Comparison of ENCODE assay signal across 24 mouse cellular contexts in genomic region chr4:48022966-48023365, GRCm38 (mm10). TPM values are rescaled to one million over a fixed set of nuclear protein-coding genes. Genes with fewer than 3 reads are reported as not detected.
DNase-seq lines count a peak whose midpoint lies in the region; ATAC-seq lines count a peak whose summit lies in the region.
"Had no signal": no experiment of that assay in that cellular context is flagged by ENCODE, and none has a peak within 500 bp of the region (broad histone marks: within the 10 kb centered on the region; RNA-seq: fewer than 3 reads in every experiment).

No protein-coding gene starts in this region.

- no peak overlapping the region for H3K4me2 ChIP-seq in kidney, embryonic 15.5 days
- H3K4me2 ChIP-seq in intestine, embryonic 15.5 days (replicated peaks), result no peak overlapping the region
- no peak overlapping the region for H3K4me2 ChIP-seq in intestine, embryonic 16.5 days (ENCODE audit: low read depth, low read length)
- H3K4me2 ChIP-seq: embryonic facial prominence, embryonic 15.5 days; heart, embryonic 11.5 days; hindbrain, embryonic 12.5 days; hindbrain, embryonic 15.5 days had no signal

- H3K4me1 ChIP-seq in kidney, embryonic 15.5 days, result no peaks in the 10 kb centered on the region
- H3K4me1 ChIP-seq in intestine, embryonic 15.5 days (replicated peaks), result no peaks in the 10 kb centered on the region
- no peaks in the 10 kb centered on the region for H3K4me1 ChIP-seq in intestine, embryonic 16.5 days (ENCODE audit: control insufficient read depth, insufficient read depth, low read length)
- H3K4me1 ChIP-seq: embryonic facial prominence, embryonic 15.5 days; hindbrain, embryonic 12.5 days; hindbrain, embryonic 15.5 days had no signal

- H3K9me3 ChIP-seq in kidney, embryonic 15.5 days (replicated peaks), result no peaks in the 10 kb centered on the region
- no peaks in the 10 kb centered on the region for H3K9me3 ChIP-seq in intestine, embryonic 15.5 days
- H3K9me3 ChIP-seq in intestine, embryonic 16.5 days (ENCODE audit: control insufficient read depth, low read length), result no peaks in the 10 kb centered on the region
- H3K9me3 ChIP-seq: embryonic facial prominence, embryonic 15.5 days; hindbrain, embryonic 12.5 days; hindbrain, embryonic 15.5 days had no signal

- WGBS in kidney, embryonic 15.5 days, result 77% methylated on average over 3 of the region's 3 CpGs
- WGBS in intestine, embryonic 15.5 days, result 43% methylated on average over 3 of the region's 3 CpGs
- WGBS in intestine, embryonic 16.5 days, result 57% methylated on average over 3 of the region's 3 CpGs

- H3K27ac ChIP-seq in kidney, embryonic 15.5 days, result no peak overlapping the region
- no peak overlapping the region for H3K27ac ChIP-seq in intestine, embryonic 15.5 days
- no peak overlapping the region for H3K27ac ChIP-seq in intestine, embryonic 16.5 days (ENCODE audit: low read length)
- H3K27ac ChIP-seq: embryonic facial prominence, embryonic 15.5 days; hindbrain, embryonic 12.5 days; hindbrain, embryonic 15.5 days had no signal

- no peaks in the 10 kb centered on the region for H3K36me3 ChIP-seq in kidney, embryonic 15.5 days
- no peaks in the 10 kb centered on the region for H3K36me3 ChIP-seq in intestine, embryonic 15.5 days
- no peaks in the 10 kb centered on the region for H3K36me3 ChIP-seq in intestine, embryonic 16.5 days (ENCODE audit: control insufficient read depth, insufficient read depth, low read length)
- H3K36me3 ChIP-seq: embryonic facial prominence, embryonic 15.5 days; hindbrain, embryonic 12.5 days; hindbrain, embryonic 15.5 days had no signal

- H3K4me3 ChIP-seq in kidney, embryonic 15.5 days (replicated peaks), result no peak overlapping the region
- no peak overlapping the region for H3K4me3 ChIP-seq in intestine, embryonic 15.5 days (replicated peaks)
- H3K4me3 ChIP-seq in intestine, embryonic 16.5 days (ENCODE audit: low read length), result no peak overlapping the region
- H3K4me3 ChIP-seq: embryonic facial prominence, embryonic 15.5 days; hindbrain, embryonic 12.5 days; hindbrain, embryonic 15.5 days had no signal

- no peak for ATAC-seq in kidney, embryonic 15.5 days (replicated peaks; ENCODE audit: low FRiP score)
- ATAC-seq in intestine, embryonic 15.5 days, result peak; percentile 81
- ATAC-seq in intestine, embryonic 16.5 days, result peak; percentile 85
- ATAC-seq: CD4-positive, CD25-positive, alpha-beta regulatory T cell, adult 4 months; forebrain, embryonic 14.5 days; forebrain, postnatal 0 days had no signal

- H3K27me3 ChIP-seq in kidney, embryonic 15.5 days, result no peaks in the 10 kb centered on the region
- H3K27me3 ChIP-seq in intestine, embryonic 15.5 days (replicated peaks), result no peaks in the 10 kb centered on the region
- no peaks in the 10 kb centered on the region for H3K27me3 ChIP-seq in intestine, embryonic 16.5 days (replicated peaks; ENCODE audit: control insufficient read depth, insufficient read depth, low read length)
- H3K27me3 ChIP-seq: embryonic facial prominence, embryonic 15.5 days; hindbrain, embryonic 12.5 days; hindbrain, embryonic 15.5 days had no signal

- peak; percentile 48 for DNase-seq in kidney, adult 11 months
- DNase-seq in kidney, postnatal 10 days, result peak; percentile 11
- DNase-seq in kidney, adult 8-10 months, result no peak
- DNase-seq in frontal cortex, adult 2 months (ENCODE audit: extremely low spot score in 1 of 2, low spot score in 1 of 2), result no peak
- DNase-seq in layer of hippocampus, postnatal 14 days (ENCODE audit: low spot score in 2 of 2), result no peak
- DNase-seq: adrenal gland, adult 2 months; adrenal gland, postnatal 14 days; cerebellum, adult 11 months; cerebellum, adult 2 months; cerebellum, adult 9-11 months; cerebellum, postnatal 36 days; embryo, embryonic 11 days; forebrain, postnatal 0 days; gastrocnemius, postnatal 25 days had no signal

- H3K9ac ChIP-seq in kidney, embryonic 15.5 days, result no peak overlapping the region
- no peak overlapping the region for H3K9ac ChIP-seq in intestine, embryonic 15.5 days
- no peak overlapping the region for H3K9ac ChIP-seq in intestine, embryonic 16.5 days (ENCODE audit: low read depth, low read length)
- H3K9ac ChIP-seq: embryonic facial prominence, embryonic 15.5 days; forebrain, postnatal 0 days; hindbrain, embryonic 12.5 days; hindbrain, embryonic 15.5 days had no signal

RNA-seq across cellular contexts. Expression of gene Nr4a3, which starts 22.0 kb away (rescaled TPM):
- 0.12 and 0.13 TPM in 2 replicates for polyA plus RNA-seq in kidney, embryonic 15.5 days (2015; fragmentation: Nextera tagmentation; extraction: Ambion mirVana)
- polyA plus RNA-seq in intestine, embryonic 15.5 days (2015; fragmentation: Nextera tagmentation; extraction: Ambion mirVana), result 0.19 and 0.23 TPM in 2 replicates
- 0.06 and 0.16 TPM in 2 replicates for polyA plus RNA-seq in intestine, embryonic 16.5 days (2015; fragmentation: Nextera tagmentation; extraction: Ambion mirVana)
- polyA plus RNA-seq in frontal cortex, adult 2 months (2012; rRNA removed), result 6.5 and 10.0 TPM in 2 replicates
- total RNA-seq in layer of hippocampus, postnatal 14 days (2021), result 10 to 100 TPM; 90.2 to 95.4 TPM
- total RNA-seq: MEL had no signal

Comparison
In these comparisons a context has a peak if more than half of its experiments do, and no peak if none do; other contexts are left out.
1. DNase-seq: peak in kidney, adult 11 months (single experiment) and kidney, postnatal 10 days (single experiment); none in kidney, adult 8-10 months (0 of 2), frontal cortex, adult 2 months (0 of 2) and layer of hippocampus, postnatal 14 days (0 of 2).